Mouse (Mus musculus): ENCODE data around the gene Cd47.

Gene Cd47

DNA sequence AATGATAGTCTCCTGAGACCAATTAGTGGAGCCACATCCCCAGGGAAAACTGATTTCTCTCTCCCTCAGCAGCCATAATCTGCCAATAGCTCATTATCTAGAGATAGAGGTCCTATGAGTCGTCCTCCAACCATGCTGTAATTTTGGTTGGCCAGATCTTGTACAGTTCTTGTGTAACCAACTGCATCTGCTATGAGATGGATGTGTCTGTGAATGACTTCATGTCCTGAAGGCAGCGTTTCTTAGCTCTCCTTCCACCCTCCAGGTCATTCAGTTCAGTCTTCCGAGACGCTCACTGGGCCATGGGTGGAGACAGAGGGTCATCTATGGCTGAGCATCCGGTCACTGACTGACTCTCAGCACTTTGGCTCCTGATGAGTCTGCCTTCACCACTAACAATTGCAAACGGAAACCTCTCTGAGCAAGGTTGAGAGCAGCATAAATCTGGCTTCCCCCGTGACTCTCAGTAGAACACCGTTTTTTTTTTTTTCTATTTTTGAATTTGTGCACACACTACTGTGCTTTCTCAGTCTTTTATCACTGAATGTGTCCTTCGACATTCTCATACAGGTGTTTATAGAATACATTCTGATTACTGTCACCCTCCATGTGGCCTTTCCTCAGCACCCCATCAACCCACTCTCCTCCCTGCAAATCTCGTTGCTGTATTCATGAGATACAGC lies 104.1 kb downstream of the Cd47 start:
- CTCF ChIA-PET: no interaction called here

DNA sequence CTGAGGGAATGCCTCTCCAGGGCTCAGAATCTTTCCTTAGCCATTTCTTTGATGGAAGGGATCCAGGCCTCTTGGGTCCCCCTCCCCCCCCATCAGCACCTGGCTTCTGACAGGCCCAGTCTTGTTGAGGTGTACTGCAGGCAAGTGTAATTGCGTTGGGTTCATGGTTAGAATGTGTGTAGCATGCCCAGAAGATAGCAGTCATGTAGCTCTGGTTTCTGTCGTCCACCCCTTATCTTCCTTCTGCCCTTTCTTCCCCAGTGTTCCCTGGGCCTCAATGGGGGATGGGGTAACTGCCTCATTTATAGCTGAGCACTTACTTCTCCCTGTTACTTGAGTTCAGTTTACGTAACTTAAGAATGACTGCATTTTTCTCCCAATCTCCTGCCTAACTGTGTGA lies 104.7 kb downstream of the Cd47 start:
- CTCF ChIA-PET: interaction anchor here (0.5 kb wide), 1 partner anchor 123 kb away, joined by 4 read pairs; no protein-coding TSS in a partner anchor

DNA sequence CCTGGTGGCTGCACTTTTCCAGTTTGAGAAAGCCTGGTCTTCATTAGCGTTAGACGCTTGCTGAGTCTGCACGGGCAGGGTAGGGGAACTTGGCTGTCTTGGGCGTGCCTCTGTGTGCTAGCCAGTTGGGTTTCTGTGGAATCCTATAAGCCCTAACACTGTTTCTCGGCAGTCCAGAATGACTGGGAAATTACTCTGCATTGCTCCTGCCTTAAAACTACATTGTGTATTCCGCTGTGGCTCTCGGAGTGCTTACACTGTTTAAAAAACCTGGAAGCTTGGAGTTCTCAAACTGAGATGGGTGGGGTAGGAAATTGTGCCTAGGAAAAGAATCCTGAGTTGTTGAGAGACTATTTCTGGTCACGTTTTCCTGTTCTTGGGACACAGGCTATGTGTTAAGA lies 105.3 kb downstream of the Cd47 start:
- CTCF ChIA-PET: no interaction called here

DNA sequence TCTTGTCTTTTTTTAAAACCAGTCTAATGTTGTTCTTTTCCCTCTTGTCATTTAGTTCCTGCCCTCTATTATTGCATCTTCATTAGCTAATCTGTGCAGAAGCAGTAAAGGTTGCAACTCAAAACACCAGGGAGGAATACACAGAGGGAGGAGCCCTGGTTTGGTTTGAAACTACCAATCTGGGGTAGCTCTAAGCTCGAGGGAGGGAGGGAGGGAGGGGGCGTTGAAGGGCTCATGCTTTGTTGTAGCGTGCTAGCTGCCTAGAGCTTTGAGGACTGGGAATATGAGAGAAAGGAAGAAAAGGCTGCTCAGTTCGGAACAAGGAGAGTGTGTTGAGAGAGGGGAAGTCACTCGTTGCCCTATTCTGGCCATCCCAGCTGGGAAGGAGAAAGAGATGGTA lies 105.7 kb downstream of the Cd47 start:
- CTCF ChIA-PET: no interaction called here

DNA sequence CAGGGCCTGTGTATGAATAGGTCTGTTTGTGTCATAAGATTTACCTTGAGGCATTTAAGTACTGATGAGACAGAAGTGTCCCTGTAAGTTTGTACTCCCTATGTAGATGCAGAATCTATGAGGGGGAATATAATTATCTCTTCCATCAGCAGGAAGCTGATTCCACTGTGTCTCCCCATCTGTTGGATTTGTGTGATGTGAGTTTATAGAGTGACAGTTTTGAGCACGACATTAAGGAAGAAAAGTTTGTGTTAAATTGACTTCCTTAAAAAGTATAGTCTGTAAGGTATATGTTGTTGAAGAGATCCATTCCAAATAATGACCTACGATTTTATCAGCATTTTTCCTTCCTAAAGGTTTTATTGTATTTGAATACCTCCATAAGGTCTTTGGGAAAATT lies 106.6 kb downstream of the Cd47 start:
- CTCF ChIA-PET: no interaction called here

DNA sequence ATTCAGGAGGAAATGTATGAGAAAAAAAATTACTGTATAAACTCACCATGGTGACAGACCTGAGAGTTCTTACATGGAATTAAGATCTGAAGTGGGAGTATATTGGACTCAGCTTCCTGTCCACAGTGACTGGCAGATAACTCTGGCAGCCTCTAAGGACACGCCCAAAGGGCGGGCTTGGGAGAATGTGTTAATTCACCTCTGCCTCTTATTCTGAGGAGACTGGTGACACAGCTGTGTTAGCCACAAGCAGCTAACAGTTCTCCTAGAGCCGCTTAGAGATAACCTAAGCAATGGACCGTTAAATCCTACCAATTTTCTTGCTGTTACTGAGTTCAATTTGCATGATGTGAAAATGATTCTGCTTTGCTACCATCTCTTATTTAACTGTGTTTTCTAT lies 107.0 kb downstream of the Cd47 start:
- CTCF ChIA-PET: interaction anchor here (0.7 kb wide), 1 partner anchor 55 kb away, joined by 3 read pairs; no protein-coding TSS in a partner anchor

DNA sequence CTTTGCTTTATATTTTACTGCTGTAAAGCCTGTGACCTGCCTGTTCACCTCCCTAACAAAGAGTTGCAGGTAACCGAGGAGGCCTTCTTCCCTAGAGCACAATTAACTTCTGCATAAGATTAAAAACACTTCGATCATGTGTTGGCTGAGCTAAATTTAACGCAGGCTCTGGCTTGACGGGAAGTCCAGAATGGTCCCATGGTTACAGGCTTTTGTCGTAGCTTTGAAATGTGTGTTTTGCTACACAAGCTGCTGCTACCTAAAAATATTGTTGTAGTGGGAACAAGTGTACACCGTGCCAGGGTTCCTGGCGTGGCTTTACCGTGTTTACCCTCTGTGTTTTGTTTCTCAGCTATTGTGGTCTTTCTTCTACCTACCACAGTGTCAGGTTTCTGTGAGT lies 109.2 kb downstream of the Cd47 start:
- CTCF ChIA-PET: no interaction called here

DNA sequence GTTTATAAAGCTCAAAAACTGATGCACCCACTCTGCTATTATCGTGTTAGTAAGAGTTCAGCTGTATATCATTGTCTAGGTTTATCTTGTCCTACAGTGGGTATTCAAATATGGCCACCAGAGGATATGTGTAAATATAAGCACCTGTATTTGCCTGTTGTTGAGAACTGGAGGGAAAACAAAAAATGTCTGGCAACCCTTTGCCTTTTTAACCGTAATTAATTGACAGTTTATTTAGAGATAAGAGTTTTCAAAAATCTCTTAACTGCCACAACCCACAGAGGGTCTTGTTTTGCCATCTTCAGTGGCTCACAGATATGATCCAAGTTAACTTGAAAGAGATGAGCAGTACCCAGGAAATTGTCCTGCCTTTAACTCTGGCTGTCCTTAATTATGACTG lies 113.8 kb downstream of the Cd47 start:
- CTCF ChIA-PET: no interaction called here

DNA sequence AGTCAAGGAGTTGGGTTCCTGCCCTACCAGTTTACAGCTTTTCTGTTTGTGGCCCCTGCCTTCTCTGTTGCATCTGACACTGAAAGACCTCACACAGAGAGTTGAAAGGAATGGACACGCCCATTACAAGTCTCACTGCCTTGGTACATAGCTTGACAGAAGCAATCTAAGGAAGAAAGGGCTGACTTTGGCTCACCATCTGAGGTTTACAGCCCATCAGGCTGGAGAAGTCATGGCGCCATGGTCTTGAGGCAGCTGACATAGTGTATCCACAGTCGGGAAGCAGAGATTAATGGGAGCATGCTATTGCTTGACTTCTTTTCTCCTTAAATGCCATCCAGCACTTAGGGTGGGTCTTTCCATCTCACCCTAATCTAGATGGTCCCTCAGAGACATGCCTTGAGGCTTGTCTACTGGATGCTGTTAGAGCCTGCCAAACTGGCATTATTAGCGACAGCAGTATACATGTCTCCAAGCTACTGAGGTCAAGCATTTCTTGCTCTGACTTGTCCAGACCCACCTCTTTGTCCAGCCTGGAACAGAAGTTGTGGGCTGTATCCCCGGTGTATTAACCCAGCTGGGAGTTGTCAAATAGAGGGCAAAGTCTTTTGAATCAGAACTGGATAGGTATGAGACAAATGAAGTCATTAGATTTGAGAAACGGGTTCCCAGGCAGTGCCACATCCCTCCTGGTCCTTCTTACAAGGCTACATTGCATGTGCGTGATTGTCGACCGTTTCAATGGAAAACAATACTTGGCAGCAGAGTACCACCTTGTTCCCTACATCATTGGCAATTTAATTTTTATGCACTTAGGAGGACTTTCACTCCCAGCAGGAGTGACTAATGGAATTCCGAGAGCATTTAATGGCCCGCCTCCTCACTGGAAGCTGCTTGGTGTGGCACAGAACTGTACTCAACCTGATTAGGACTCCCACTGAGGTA lies 115.5 kb downstream of the Cd47 start:
- CTCF ChIA-PET: no interaction called here

DNA sequence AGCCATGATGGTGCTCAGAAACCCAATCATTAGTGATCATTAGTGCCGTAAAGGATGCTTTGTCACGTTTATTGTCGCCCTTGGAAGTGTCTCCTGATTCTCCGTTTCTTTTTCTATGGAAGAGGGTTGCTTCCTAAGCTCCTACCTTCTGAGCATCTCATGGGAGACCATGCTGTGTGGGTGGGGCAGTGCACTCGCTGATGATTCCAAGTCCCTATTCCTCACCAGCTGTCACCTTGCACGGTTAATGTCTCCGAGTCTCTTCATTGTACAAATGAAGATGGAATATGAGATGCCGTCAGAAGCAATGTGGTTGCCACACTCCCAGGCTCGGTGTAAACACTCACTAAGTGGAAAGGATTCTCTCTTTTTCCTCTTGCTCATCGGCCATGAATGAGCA lies 119.9 kb downstream of the Cd47 start:
- CTCF ChIA-PET: no interaction called here

DNA sequence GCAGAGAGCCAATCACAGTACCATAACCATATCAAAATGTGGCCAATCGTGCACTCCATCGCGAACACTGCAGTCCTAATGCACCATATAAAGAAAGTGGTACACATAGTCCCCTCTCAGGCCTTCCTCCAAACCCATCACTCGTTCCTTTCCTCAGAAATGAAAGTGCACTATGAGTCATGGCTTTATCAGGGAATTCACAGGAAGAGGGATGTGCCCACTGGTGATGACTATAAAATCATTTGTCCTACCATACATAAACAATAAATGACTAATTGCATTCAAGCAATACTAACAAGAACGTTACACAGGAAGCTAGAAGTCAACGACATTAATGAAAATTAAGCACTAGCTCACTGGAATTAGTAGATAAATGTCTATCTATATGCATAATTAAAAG lies 121.3 kb downstream of the Cd47 start:
- CTCF ChIA-PET: no interaction called here

DNA sequence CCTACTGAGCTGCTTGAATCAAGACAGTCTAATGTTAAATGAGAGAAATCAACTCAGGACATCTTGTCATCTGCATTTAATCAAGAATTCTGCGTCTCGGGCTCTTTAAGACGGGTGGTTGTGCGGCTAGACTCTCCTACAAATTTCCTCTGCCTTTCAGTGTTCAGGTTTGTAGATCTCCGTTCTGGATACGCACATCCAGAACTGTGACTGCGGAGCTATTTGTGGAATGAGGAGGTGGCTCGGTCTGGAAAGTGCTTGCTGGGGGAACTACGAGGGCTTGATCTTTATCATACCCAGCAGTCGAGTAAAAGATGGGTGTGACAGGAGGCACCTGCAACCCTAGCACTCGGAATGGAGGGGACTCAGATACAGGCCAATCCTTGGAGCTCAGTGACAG lies 121.8 kb downstream of the Cd47 start:
- CTCF ChIA-PET: no interaction called here

DNA sequence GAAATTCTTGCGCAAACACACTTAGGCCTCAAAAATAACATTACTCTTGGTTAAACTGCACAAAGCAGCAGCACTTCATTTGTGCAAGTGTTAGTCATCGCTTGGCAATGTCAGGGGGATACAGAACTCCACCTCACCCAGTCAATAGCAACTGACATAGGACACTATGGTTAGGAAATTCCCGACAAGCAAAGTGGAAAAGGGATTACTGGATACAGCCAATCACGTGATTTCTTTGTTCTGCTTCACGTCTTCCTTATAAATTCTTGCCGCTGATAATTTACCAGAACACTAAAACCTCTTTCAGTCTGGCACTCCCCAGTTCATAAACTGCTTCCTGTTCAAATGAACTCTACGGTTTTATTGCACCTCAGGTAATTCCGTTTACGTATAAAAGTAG lies 123.4 kb downstream of the Cd47 start:
- CTCF ChIA-PET: no interaction called here

DNA sequence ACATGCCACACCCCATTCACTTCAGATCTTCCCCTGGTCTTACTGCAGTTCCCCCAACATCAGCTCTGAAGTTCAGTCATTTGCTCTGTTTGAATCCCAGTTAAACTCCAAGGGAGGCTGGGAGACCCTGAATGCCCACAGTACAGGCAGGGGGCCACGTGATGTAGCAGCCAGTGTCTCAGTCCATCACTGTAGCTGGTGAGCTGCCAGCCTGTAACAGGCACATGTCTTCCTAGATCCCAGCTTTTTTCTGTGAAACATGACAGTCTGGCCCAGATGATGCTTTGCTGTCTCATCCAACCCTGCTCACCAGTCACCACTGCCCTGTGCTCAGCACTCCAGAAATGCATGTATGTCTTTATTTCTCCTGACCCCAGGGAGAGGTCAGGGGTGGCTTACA lies 124.6 kb downstream of the Cd47 start:
- CTCF ChIA-PET: no interaction called here

DNA sequence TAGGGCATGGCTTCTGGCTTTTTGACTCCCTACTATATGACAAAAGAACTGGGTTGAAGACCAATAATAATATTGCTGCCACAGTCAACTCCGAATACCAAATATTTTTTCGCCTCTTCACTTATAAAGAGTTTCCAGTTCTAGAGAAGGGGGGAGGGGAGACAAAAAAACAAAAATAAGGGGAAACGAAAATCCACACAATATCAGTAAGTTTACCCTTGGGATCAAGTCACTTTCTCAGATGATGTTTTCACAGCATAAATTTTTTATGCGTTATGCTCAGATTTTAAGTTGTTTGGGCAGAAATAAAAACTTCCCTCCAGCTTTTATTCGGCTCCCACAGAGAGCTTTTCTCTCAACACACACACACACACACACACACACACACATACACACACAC lies 132.9 kb downstream of the Cd47 start:
- CTCF ChIA-PET: no interaction called here

DNA sequence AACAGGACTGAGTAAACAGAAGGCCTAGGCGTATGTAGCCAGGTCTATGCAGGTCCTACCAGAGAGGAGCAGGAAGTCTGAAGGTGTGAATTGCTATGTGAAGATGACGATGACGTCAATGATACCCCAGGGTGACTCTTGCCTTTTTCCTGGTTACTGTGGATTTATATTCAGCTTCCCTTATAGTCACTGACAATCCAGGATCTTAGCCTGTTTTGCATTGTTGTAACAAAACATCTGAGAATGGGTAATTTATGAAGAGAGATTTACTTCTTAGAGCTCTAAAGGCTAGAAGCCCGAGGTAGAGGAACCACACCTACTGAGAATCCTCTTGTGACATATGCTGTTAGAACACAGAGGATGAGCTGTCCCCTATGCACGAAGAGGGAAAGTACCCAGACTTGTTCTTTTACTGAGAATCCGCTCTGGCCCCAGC lies 135.7 kb downstream of the Cd47 start:
- CTCF ChIA-PET: no interaction called here

DNA sequence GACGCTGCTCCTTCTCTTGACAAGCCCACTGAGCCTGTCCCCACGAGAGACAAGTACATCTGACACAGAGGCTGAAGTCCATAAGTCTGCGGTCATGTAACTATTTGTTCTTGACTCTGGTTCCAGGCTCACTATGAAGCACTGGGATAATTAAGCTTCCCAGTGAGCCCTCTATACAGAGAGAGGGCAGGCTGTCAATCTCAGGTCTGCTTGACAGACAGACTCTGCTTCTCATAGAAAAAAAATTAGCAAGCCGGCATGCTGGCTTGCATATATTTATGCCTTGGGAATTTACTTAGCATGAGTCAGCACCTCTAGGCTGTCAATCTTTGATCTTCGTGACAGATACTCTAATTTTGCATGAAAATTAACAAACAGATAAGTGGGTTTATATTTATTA lies 136.5 kb downstream of the Cd47 start:
- CTCF ChIA-PET: no interaction called here

DNA sequence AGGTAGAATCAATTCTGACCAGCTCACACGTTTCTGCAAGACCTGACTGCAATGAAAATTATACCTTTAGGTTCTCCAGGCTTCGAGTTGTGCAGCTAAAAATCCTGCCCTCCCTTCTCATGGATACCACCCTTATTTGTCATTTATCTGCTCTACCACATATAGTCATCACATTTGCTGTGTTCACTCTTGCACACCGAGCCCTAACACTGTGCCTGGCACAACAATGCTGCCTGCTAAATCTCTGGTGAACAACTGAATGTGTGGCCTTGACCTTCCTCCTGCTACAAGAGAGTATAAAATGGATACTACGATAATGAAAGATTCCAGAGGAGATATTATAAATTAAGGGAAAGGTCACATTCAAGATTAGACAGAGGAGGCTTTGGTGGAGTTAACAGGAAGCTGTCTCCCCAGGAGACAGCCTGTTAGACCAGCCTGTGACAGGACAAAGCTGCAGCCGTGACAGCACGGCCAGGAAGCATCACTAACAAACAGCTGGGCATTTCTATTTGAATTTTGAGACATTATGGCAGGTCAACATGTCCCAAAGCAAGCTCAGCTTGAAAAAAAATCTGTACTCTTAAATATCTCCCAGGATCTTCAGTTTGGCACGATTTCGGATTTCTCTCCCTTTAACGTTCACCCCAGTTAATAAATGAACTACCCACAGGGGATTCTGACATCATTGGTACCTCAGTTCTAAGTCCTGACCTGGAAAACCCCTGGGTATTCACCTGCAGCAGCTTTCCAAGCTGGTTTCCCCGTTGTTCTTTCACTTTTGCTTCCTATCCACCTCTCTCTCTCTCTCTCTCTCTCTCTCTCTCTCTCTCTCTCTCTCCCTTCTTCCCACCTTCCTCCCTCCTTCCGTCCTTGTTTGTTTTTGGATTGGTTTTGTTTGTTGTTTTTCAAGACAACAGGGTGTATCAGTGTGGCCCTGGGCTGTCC lies 137.2 kb downstream of the Cd47 start:
- CTCF ChIA-PET: interaction anchor here (0.6 to 0.8 kb wide), 2 partner anchors 186 to 1380 kb away, joined by 3 to 10 read pairs; no protein-coding TSS in a partner anchor

DNA sequence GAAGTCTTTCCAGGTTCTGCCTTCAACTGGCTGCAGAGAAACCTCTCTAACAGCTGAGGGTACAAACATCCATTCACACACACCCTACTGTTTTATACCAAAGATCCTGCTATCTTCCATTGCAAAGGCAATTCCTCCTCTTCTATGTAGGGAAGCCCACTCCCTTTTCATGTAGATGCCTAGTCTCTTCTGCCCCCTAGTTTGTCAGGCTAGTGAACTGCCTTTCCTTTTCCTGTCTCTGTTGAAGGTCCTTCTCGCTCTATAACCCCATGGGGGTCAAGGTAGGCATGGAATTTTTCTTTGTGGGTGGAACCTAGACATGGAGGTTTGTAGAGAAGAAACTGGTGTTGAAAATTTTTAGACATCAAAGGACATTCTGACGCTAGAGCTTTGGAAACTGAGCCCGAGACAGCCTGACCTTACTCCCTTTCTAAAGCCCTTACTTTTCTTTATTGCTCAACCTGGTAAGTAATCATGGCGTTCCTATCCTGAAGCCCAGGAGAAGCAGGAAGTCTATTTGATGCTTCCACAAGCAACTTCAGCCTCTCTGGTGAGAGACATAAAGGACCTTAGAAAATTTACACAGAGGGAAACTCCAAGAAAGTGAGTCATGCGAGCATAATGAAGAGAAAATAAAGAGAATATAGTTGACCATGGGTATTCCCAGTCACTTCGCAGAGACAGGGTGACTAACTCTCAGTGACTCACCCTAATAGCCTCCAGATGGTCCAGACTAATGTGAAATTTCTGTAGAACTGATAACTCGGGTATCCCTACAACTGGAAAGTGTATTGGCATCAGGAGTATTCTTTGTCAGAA lies 138.4 kb downstream of the Cd47 start:
- CTCF ChIA-PET: interaction anchor here (0.6 to 0.8 kb wide), 2 partner anchors 187 to 1379 kb away, joined by 3 to 10 read pairs; no protein-coding TSS in a partner anchor

DNA sequence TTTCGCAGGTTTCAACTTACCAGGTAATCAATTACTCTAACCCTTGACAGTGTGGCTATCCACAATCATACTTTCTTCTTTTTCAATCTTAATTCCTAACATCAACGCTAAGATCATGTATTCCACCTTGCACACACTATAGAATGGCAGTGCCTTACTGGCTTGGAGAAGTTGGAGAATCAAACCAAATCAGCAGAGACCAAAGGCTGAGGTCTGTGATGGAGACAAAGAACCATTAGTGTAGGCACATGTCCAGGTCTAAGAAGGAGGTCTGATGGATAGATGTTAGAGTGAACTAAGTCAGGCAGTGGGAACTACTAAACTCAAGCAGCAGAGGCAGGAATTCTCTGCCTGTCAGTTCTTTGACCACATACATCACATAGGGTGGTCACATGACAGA lies 139.0 kb downstream of the Cd47 start:
- CTCF ChIA-PET: no interaction called here

DNA sequence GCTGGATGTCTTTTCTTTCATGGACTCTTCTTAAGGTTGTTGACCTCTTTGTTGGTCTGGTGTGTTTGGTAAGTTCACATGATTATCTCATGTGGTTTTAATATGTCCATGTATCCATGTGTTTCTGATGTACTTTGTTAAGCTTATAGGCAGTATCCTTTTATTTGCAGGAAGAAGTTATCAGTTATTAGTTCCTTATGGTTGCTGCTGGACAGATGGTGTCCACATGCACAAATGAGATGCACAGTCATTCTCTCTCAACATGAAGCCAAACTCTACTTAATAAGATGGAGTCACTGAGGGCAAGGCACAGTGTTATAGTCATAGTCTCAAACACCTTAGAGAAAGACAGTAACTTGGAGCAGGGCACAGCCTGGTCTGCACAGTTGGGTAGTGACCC lies 140.1 kb downstream of the Cd47 start:
- CTCF ChIA-PET: no interaction called here

All from spleen, embryonic (tissue).